Mouse (Mus musculus): ENCODE data around the gene Fbxo47.
A peak's percentile ranks its signal among the peaks of the same experiment; 100 is the strongest.

Gene Fbxo47

GRCm38 (mm10) chr11:97829913-97830476 is 54.0 kb downstream of the Fbxo47 start:
- no peak for DNase-seq (ENCODE audit: low spot score)

GRCm38 (mm10) chr11:97829365-97829764 is 54.6 kb downstream of the Fbxo47 start:
- no peak for DNase-seq (ENCODE audit: low spot score)

DNA sequence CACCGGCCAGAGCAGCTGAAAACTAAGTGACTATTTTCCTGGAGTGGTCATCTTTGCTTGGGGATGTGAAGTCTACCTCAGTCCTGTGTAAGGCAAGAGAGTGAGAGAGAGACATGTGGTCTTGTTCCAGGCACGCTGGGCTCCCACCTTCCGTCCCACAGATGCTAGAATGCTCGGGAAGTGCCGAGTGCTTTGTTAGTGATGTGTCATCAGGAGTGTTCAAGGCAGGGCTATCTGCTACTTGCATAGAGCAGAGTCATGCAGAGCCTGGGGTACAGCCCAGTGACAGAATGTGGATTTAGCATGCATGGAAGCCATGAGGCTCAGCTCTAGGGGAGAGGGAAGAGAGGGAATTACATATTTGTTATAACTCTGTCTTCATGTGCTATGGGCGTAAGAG is 56.3 kb downstream of the Fbxo47 start:
- no peak for DNase-seq (ENCODE audit: low spot score)

- DNase-seq (ENCODE audit: low spot score) = no peak
These were observed 57.5 kb downstream of the Fbxo47 start for GRCm38 (mm10) chr11:97826414-97826813.

DNA sequence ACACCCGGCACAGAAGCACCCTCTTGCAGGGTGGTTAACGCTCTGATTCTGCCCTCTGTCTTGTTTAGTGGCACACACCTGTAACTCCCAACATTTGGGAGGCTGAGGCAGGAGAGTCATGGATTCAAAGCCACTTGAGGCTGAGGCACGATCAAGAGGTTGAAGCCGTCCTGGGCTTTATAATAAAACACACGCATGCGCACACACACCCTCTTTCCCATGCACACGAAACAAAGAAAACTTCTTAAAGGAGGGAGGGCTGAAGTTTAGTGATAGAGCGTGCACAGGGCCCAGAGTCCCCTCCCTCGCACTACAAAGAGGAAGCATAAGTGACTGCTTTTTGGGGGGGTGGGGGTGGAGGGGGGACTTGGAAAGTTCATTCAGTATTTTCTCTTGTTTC is 58.0 kb downstream of the Fbxo47 start:
- no peak for DNase-seq (ENCODE audit: low spot score)

DNA sequence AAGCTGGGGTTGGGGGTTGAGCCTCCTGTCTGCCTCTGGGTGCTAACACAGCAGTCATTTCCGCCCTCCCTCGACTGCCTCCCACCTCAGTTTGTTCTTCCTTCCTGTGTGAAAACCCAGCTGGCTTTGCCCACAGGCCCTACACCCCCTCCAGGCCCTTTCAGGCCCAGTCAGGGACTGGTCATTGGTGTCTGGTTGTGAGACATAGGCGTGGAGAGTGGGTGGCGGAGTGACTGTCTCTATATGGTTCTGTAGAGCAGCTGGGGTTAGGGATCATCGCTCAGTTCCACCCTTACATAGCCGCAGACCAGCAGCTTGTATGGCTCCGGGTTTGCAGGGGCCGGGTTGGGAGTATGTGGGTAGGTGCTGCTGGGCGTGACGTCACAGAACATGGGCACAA is 58.7 kb downstream of the Fbxo47 start:
- DNase-seq (ENCODE audit: low spot score) = no peak

- no peak for DNase-seq (ENCODE audit: low spot score)
These were observed 59.1 kb downstream of the Fbxo47 start for GRCm38 (mm10) chr11:97824895-97825294.

DNA sequence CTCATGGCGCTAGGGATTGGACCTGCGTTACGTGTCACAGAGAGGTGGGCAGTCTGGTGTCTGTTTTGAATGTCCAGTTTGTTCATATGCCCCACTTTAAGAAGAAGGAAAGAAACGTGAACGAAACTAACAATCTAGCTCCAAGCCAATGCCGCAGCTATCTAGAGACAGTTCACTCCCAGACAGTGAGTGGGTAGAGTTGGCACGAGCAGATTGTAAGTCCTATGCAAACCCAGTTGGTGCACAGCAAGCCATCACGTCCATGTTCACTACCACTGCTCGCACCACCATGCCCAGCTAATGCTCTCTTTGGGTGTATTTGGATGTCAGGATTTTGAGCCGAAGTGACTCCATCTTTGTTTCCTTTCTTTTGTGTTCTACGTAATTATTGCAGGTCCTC is 59.8 kb downstream of the Fbxo47 start:
- no peak for DNase-seq (ENCODE audit: low spot score)

DNA sequence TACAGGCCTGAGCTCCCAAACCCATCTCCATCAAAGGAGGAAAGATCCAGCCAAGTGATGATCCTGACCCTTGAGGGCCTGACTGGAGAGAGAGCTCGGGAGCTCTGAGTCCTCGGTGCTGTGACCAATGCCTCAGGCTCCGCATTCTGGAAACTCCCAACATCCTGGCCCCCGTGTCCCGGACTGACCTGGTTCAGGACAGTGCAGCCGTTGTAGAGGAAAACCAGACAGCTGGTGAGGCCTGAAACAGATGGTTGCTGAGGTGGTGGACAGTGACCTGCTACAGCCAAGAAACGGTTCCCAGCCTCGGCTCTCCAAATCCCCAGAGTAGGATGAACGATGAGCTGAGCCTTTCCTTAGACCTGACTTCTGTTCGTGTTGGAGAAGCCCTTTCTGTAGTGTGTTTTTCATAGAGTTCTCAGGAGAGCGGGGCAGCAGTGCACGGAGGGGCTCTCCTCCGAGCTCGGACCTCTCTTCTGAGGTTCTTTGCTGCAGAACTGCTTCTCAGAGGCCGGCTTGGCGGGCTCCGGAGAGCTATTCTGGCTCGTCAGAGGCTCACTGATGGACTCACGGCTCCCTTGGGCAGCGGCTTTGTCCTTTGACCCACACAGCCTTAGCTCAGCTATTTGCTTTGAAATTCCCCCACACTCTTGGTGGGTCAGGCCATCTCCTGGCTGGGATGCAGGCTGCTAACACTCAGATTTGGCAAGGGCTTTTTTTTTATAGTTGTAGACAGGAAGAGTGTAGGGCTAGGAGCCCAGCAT is 60.9 kb downstream of the Fbxo47 start:
- peak; percentile 70 for DNase-seq (ENCODE audit: low spot score)

DNA sequence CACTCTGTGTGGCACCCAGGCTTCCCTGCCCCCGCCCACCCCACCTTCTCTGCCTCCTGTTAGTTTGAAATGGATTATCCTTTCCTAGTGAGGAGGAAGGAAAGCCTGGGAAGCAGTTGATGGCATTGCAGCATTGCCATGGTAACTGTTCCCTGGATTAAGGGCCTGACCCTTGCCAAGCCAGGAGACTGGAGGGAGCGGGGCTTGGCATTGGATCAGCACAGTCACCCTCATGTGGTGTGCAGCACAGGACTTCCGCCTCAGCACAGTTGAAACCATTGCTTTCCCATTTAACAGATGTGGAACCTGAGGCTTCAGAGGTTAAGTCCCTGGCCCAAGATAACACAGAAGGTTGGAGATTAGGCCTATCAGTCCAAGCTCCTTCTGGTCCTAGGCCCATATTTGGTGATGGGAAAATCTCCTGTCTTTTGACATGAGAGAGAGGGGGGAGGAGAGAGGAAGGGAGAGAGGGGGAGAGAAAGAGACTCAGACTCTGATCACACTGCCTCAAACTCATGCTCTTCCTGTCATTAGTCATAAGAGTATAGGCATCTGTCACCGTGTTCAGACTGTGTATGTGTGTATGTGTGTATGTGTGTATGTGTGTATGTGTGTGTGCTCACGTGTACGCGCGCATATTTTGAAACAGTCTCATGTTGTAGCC is 62.4 kb downstream of the Fbxo47 start:
- DNase-seq (ENCODE audit: low spot score) = no peak

- peak; percentile 65 for DNase-seq (ENCODE audit: low spot score)
These were observed 63.1 kb downstream of the Fbxo47 start for GRCm38 (mm10) chr11:97820840-97821239.

DNA sequence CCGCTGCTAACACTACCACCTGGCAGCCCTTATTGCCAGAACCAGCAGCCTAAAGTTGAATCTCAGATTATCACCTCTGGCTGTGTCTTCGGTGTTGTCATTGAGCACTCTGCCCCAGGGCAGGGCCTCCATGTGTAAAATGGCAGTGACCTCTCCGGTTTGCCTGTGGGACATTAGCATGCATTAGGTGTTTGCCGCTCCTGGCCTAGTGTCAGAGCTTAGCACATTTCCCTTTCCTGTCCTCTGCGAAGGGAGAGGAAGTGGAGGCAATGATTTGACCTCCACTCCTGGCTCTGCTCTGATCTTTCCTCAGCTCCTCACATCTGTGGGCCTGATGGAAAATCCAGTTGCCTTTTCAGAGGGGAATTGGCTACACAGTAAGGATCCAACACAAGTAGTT is 64.0 kb downstream of the Fbxo47 start:
- DNase-seq (ENCODE audit: low spot score) = no peak

GRCm38 (mm10) chr11:97819102-97819501 is 64.9 kb downstream of the Fbxo47 start:
- no peak for DNase-seq (ENCODE audit: low spot score)

DNA sequence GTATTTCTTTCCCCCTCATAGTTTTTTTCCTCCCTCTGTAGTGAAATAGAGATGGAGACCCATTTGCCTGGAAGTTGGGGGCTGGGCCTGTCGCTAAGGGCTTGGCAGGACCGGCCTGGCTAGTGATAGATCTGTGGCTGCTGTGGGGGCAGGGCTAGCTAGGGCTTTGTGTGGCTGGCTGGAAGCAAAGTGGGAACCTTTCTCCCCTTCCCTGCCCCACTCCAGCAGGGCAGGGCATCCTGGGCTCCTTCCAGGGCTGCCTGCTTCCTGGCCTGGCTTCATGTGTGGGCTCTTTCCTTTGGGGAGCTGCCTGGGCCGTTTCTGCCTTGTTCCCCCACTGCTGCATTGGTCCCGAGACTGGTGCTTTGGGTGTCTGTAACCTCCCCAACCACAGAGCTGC is 65.4 kb downstream of the Fbxo47 start:
- DNase-seq (ENCODE audit: low spot score) = no peak

- DNase-seq (ENCODE audit: low spot score) = no peak
These were observed 66.0 kb downstream of the Fbxo47 start for GRCm38 (mm10) chr11:97818003-97818402.

GRCm38 (mm10) chr11:97817379-97817778 is 66.6 kb downstream of the Fbxo47 start:
- DNase-seq (ENCODE audit: low spot score) = peak; percentile 69

DNA sequence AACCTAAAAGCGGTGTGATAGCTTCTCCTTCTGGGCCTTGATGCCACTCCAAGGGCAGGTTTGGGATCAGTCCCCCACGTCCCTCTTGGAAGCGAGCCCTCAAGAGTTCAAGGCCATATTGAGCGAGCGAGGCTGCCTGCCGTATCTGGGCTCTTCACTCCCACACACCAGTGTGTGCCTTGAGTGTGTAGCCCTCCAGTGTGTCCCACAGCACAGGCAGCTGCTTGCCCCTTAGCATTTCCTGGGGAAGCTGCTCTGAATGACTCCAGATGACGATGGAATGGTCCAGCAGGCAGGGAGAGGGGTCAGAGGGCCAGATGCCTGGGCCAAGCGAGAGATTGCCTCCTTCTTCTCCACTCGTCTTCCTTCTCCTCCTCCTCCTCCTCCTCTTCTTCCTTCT is 67.0 kb downstream of the Fbxo47 start:
- DNase-seq (ENCODE audit: low spot score) = peak; percentile 63

DNA sequence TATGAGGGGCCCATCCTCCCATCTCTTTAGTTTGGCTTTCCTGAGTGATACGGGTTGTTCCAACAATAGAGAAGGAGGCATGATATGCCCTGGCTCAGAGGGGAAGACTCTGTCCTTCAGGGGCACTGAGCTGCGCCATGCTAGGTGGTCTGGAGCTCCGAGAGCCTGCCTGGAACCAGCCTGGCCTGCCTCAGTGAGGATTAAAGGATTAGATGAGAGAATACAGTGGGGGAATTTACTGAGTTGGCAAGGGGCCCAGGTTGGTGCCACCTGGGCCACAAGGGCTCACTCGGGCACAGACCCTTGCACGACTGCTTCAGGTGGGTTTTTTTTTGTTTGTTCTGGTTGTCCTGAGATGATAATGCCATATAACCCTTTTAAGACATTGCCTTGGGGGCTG is 67.8 kb downstream of the Fbxo47 start:
- no peak for DNase-seq (ENCODE audit: low spot score)

- no peak for DNase-seq (ENCODE audit: low spot score)
These were observed 68.2 kb downstream of the Fbxo47 start for GRCm38 (mm10) chr11:97815736-97816135.

DNA sequence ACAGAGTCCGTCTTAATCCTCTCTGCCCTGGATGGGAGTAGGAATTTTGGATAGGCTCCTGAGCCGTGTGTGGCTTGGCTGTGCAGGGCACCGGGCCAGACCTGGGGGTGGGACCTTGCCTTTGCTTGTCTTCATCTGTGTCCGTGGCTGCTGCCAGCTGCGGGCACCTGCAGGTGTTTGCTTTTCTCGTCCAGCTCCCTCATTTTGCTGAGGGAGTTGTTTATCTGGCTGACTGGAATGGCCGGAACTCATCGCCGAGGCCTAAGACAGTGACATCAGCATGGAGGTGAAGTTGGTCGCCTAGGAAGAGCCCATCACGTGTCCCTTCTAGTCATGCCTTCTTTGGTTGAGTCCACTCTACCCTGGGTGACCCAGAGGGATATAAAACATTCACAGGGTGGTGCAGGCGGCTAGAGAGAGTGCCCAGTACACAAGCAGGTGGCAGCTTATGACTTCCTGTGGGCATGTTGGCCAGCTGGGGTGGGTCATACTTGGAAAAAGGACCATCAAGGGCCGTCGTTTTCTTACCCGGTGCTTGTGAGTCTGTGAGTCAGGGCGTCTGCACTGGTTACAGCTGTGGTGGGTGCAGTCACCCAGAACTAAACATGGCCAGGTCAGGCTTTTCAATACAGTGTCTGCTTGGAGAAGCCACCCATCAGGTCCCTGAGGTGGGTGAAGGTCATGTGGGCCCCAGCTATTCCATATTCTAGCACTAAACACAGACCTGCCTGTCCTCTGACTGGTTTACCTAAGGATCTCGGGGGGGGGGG is 70.0 kb downstream of the Fbxo47 start:
- DNase-seq (ENCODE audit: low spot score) = peak; percentile 42

GRCm38 (mm10) chr11:97813085-97813484 is 70.9 kb downstream of the Fbxo47 start:
- no peak for DNase-seq (ENCODE audit: low spot score)

DNA sequence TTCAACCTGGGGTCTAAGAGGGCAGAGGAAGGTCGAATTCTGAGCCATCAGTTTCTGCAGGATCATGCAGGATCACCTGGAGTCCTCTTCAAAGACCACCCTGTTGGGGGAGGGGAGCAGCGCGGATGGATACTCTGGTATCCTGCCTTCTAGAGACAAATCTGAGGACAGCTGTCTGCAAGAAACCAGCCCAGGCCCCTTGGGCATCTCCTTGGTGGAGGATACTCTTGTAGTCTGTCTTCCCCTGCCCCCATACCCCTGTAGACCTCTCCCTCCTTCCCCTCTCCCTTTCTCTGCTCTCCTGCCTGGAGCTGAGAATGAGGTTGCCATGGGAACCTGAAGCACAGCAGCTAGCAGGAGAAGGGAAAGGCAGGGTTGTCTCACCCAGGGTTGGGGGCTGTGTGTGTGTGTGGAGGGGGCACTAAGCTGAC is 71.4 kb downstream of the Fbxo47 start:
- DNase-seq (ENCODE audit: low spot score) = peak; percentile 66

All from yolk sac, embryonic 10.5 days (tissue).